In the genomic region with DNA sequence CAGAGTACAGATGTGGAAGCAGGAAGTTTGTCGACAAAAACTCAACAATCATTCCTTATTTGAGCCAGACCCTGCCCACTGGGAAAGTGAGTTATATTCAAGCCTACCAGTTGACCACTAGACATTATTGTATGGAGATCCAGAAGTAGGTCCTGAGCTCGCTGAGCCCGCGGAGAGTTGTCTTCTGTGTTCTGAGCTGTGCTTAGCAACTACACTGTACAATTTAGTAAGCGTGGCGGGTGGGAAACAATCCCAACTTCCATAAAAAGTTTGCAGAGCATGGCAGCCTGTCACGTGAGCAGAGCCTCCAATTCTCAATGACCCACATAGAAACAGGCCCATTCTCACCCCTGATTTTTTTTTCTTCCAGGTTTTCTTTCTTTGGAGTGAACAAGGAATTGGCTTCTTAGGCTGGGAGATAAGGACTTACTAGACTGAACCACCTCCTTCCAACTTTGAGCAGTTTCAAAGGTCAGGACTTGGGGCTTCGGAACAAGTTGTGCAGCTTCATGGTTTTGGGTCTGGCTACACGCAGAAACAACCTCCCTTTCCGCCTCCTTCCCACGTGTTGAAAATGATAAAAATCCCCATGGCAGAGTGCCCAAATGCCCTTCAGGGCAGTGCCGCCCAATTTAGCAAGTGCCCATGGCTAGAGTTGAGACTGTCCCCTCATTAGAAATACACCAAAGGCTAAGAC, we compare ENCODE assay signal across 20 mouse cellular contexts. TPM values are rescaled to one million over a fixed set of nuclear protein-coding genes. Genes with fewer than 3 reads are reported as not detected.
DNase-seq lines count a peak whose midpoint lies in the region; ATAC-seq and TF ChIP-seq lines count a peak whose summit lies in the region.
"Had no signal": no experiment of that assay in that cellular context is flagged by ENCODE, and none has a peak within 500 bp of the region (broad histone marks: within the 10 kb centered on the region; RNA-seq: fewer than 3 reads in every experiment).

No protein-coding gene starts in this region.

- no peak for TF ChIP-seq CTCF in lung, adult 2 months (IDR thresholded peaks at IDR 0.05; ENCODE audit: insufficient read depth, low read length)
- TF ChIP-seq CTCF in testis, adult 2 months (IDR thresholded peaks at IDR 0.05; ENCODE audit: control insufficient read depth, insufficient read depth, insufficient replicate concordance, low read depth, low read length): no peak

- peaks cover 6% of the 10 kb centered on the region for H3K36me3 ChIP-seq in heart, embryonic 12.5 days
- H3K36me3 ChIP-seq in testis, adult 2 months (ENCODE audit: control insufficient read depth, insufficient read depth, low read length): no peaks in the 10 kb centered on the region
- H3K36me3 ChIP-seq in midbrain, embryonic 10.5 days: no peaks in the 10 kb centered on the region; the same call in 1 of the 2 replicates
- H3K36me3 ChIP-seq: embryonic facial prominence, embryonic 12.5 days had no signal

- H3K9me3 ChIP-seq in heart, embryonic 12.5 days (replicated peaks): no peaks in the 10 kb centered on the region
- H3K9me3 ChIP-seq in midbrain, embryonic 10.5 days (replicated peaks): no peaks in the 10 kb centered on the region
- H3K9me3 ChIP-seq: embryonic facial prominence, embryonic 12.5 days; heart, embryonic 13.5 days; midbrain, embryonic 12.5 days had no signal

- no peak overlapping the region for H3K4me3 ChIP-seq in heart, embryonic 12.5 days
- no peak overlapping the region for H3K4me3 ChIP-seq in lung, adult 2 months (replicated peaks; ENCODE audit: extremely low read depth, low read depth, low read length)
- no peak overlapping the region for H3K4me3 ChIP-seq in testis, adult 2 months (ENCODE audit: control insufficient read depth, low read depth, low read length)
- no peak overlapping the region for H3K4me3 ChIP-seq in midbrain, embryonic 10.5 days
- H3K4me3 ChIP-seq: embryonic facial prominence, embryonic 12.5 days; heart, embryonic 13.5 days; midbrain, embryonic 12.5 days had no signal

- 72% methylated on average over 12 of the region's 12 CpGs for WGBS in heart, embryonic 12.5 days
- 72% methylated on average over 12 of the region's 12 CpGs for WGBS in lung, adult 2 months
- 87% methylated on average over 12 of the region's 12 CpGs for WGBS in midbrain, embryonic 10.5 days

- no peak overlapping the region for H3K4me2 ChIP-seq in heart, embryonic 12.5 days
- H3K4me2 ChIP-seq: embryonic facial prominence, embryonic 12.5 days; heart, embryonic 13.5 days; midbrain, embryonic 12.5 days had no signal

- peaks cover 4% of the 10 kb centered on the region; the same call in 1 of the 2 replicates for H3K27me3 ChIP-seq in heart, embryonic 12.5 days (replicated peaks)
- no peaks in the 10 kb centered on the region for H3K27me3 ChIP-seq in testis, adult 2 months (ENCODE audit: control insufficient read depth, insufficient read depth, low read length)
- 0 out of 2 replicates have a peak, but pooled peaks cover 12% of the 10 kb centered on the region for H3K27me3 ChIP-seq in midbrain, embryonic 10.5 days (ENCODE audit: low read depth, poor library complexity, severe bottlenecking)
- H3K27me3 ChIP-seq: heart, embryonic 13.5 days had no signal

- no peak for ATAC-seq in heart, embryonic 12.5 days (ENCODE audit: insufficient number of reproducible peaks, low FRiP score)
- 0 out of 2 replicates have a peak, but pooled peaks have one; percentile 15 for ATAC-seq in erythroid progenitor cell, adult 5-6 weeks (replicated peaks; ENCODE audit: low FRiP score, poor library complexity, severe bottlenecking)
- ATAC-seq: liver, postnatal 0 days had no signal

- peak; percentile 86 for DNase-seq in heart, adult 11 months
- peak; percentile 9 for DNase-seq in lung, postnatal 10 days
- DNase-seq in lung, adult 2 months: no peak
- no peak for DNase-seq in frontal cortex, postnatal 14 days (ENCODE audit: low spot score in 2 of 2)
- DNase-seq in midbrain, embryonic 10.5 days (ENCODE audit: low spot score): no peak
- DNase-seq: adrenal gland, postnatal 10 days; gastrocnemius, postnatal 10 days; liver; liver, postnatal 0 days; lung, postnatal 36 days; retina, postnatal 1 day; right cerebral cortex, postnatal 4 days; thymus, postnatal 14 days had no signal

- no peak for TF ChIP-seq POLR2A in lung, adult 2 months (IDR thresholded peaks at IDR 0.05; ENCODE audit: borderline replicate concordance, extremely low read depth, low read depth, low read length)
- no peak for TF ChIP-seq POLR2A in testis, adult 2 months (IDR thresholded peaks at IDR 0.05; ENCODE audit: control insufficient read depth, low read depth, low read length)

- no peak overlapping the region for H3K9ac ChIP-seq in heart, embryonic 12.5 days
- H3K9ac ChIP-seq: embryonic facial prominence, embryonic 12.5 days; heart, embryonic 13.5 days; liver, postnatal 0 days; midbrain, embryonic 12.5 days had no signal

- H3K4me1 ChIP-seq in heart, embryonic 12.5 days (replicated peaks): no peaks in the 10 kb centered on the region
- H3K4me1 ChIP-seq in lung, adult 2 months (ENCODE audit: control insufficient read depth, insufficient read depth, low read length): peaks cover 4% of the 10 kb centered on the region
- peaks cover 3% of the 10 kb centered on the region for H3K4me1 ChIP-seq in testis, adult 2 months (ENCODE audit: control insufficient read depth, insufficient read depth, low read length)
- H3K4me1 ChIP-seq in midbrain, embryonic 10.5 days: peaks cover 15% of the 10 kb centered on the region
- H3K4me1 ChIP-seq: embryonic facial prominence, embryonic 12.5 days; midbrain, embryonic 12.5 days had no signal

- H3K27ac ChIP-seq in heart, embryonic 12.5 days (ENCODE audit: poor library complexity, severe bottlenecking): no peak overlapping the region
- peak overlapping the region; percentile 66 for H3K27ac ChIP-seq in testis, adult 2 months (ENCODE audit: control insufficient read depth, insufficient read depth, low read depth, low read length)
- no peak overlapping the region for H3K27ac ChIP-seq in midbrain, embryonic 10.5 days (replicated peaks)
- H3K27ac ChIP-seq: embryonic facial prominence, embryonic 12.5 days; heart, embryonic 13.5 days; kidney, postnatal 0 days; midbrain, embryonic 12.5 days had no signal

RNA-seq across cellular contexts. Expression of a gene that starts 1.3 kb away (rescaled TPM):
- polyA plus RNA-seq in heart, embryonic 12.5 days (2016; fragmentation: Nextera tagmentation; extraction: Ambion mirVana): 13.8 and 14.6 TPM in 2 replicates
- polyA plus RNA-seq in lung, adult 2 months (2012; rRNA removed): 24.5 and 38.7 TPM in 2 replicates
- 2.5 and 6.5 TPM in 2 replicates for total RNA-seq in erythroid progenitor cell, adult 5-6 weeks (2015; ENCODE audit: low replicate concordance)
- 1.2 and 3.0 TPM in 2 replicates for total RNA-seq in erythroid progenitor cell, adult 5-6 weeks (2017; ENCODE audit: low replicate concordance)
- polyA plus RNA-seq in testis, adult 2 months (2012; rRNA removed): 12.7 and 13.8 TPM in 2 replicates
- 7.0 and 13.0 TPM in 2 replicates for polyA plus RNA-seq in midbrain, embryonic 10.5 days (2016; fragmentation: Nextera tagmentation; extraction: Ambion mirVana)

RNA-seq across cellular contexts. Expression of a gene that starts 28.3 kb away (rescaled TPM):
- polyA plus RNA-seq in heart, embryonic 12.5 days (2016; fragmentation: Nextera tagmentation; extraction: Ambion mirVana): 7.2 and 8.1 TPM in 2 replicates
- polyA plus RNA-seq in lung, adult 2 months (2012; rRNA removed): 9.1 and 13.5 TPM in 2 replicates
- total RNA-seq in erythroid progenitor cell, adult 5-6 weeks (2015; ENCODE audit: low replicate concordance): 13.3 and 15.5 TPM in 2 replicates
- 10.1 and 11.7 TPM in 2 replicates for total RNA-seq in erythroid progenitor cell, adult 5-6 weeks (2017; ENCODE audit: low replicate concordance)
- 6.9 and 8.5 TPM in 2 replicates for polyA plus RNA-seq in testis, adult 2 months (2012; rRNA removed)
- 2.4 and 3.5 TPM in 2 replicates for polyA plus RNA-seq in midbrain, embryonic 10.5 days (2016; fragmentation: Nextera tagmentation; extraction: Ambion mirVana)

Comparison
In these comparisons a context has a peak if more than half of its experiments do, and no peak if none do; other contexts are left out.
1. DNase-seq: peak in heart, adult 11 months (single experiment) and lung, postnatal 10 days (single experiment); none in lung, adult 2 months (single experiment), frontal cortex, postnatal 14 days (0 of 2) and midbrain, embryonic 10.5 days (single experiment).